Mouse (Mus musculus) CH12.LX (cell line): ENCODE measurements around the gene Enkur.

Experiments used
- CTCF ChIP-seq, 2 experiments: IDR thresholded peaks in 1 of 2; conservative IDR thresholded peaks in 1 of 2; 2 replicates each; pipeline ENCODE4 v1.5.1; 2011 to 2012; ENCODE audit warnings: low read depth in 2 of 2, low read length in 2 of 2, improper control_type of control experiment in 1 of 2, inconsistent platforms in 1 of 2, mild to moderate bottlenecking in 1 of 2, moderate library complexity in 1 of 2
- EP300 ChIP-seq: IDR thresholded peaks from 2 replicates; pipeline ENCODE4 v1.6.1; 2011; ENCODE audit warnings: low read length, improper control_type of control experiment
- POLR2A ChIP-seq: IDR thresholded peaks from 2 replicates; pipeline ENCODE4 v1.6.1; 2011; ENCODE audit warnings: low read depth, mild to moderate bottlenecking, improper control_type of control experiment, low read length
- TBP ChIP-seq: conservative IDR thresholded peaks from 2 replicates; pipeline ENCODE4 v1.6.1; 2011; ENCODE audit warnings: low read depth, low read length, improper control_type of control experiment

DNA sequence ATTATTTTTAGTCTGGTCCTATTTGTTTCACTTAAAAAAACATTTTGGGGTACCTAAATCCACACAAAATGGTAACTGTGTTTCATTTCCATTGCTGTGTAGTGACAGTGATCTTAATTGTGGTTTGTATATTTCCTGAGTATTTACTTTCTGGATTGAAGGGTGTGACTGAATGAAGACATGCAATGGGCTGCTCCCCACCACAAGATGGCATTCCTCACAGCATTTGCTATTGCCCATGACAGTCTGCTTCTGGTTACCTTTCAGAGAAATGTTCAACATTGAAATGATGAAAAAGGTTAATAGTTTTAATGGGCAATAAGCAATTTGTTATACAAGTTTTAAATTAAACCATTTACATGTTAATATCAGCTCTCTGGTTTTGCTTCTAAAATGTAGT lies 9.2 kb upstream of the Enkur start:
- TF ChIP-seq POLR2A (no peak), EP300 (no peak), CTCF (conservative IDR thresholded peaks at IDR 0.05 in 1 of 2, IDR thresholded peaks at IDR 0.05 in 1 of 2; ENCODE audit: low read depth in 2 of 2, low read length in 2 of 2) (peak in 1 of 2 experiments; percentile 49; a peak in 2 of 4 replicates), TBP (no peak)
